Mouse (Mus musculus) mature B cell (primary cell): ENCODE data around the gene Gja8.

Source experiments
- in situ Hi-C: fragments of 300-500 bp; cut with MboI; formaldehyde crosslinking; loops from 2 replicates; pipeline ENCODE4 v1.14.3; 2019

Gja8 gene

GRCm38 (mm10) chr3:96880385-96880784 lies 45.4 kb downstream of the Gja8 start:
- in situ Hi-C loops = no loop called here

GRCm38 (mm10) chr3:96879536-96879935 lies 46.3 kb downstream of the Gja8 start:
- in situ Hi-C loops = no loop called here

GRCm38 (mm10) chr3:96874808-96875571 lies 50.8 kb downstream of the Gja8 start:
- in situ Hi-C loops = no loop called here

GRCm38 (mm10) chr3:96872501-96872900 lies 53.3 kb downstream of the Gja8 start:
- in situ Hi-C loops = no loop called here

GRCm38 (mm10) chr3:96871070-96871469 lies 54.8 kb downstream of the Gja8 start:
- in situ Hi-C loops = no loop called here

- in situ Hi-C loops = no loop called here
Measured at GRCm38 (mm10) chr3:96870270-96870669, 55.5 kb downstream of the Gja8 start.

GRCm38 (mm10) chr3:96869091-96869490 lies 56.7 kb downstream of the Gja8 start:
- in situ Hi-C loops = no loop called here

GRCm38 (mm10) chr3:96868566-96868965 lies 57.3 kb downstream of the Gja8 start:
- in situ Hi-C loops = no loop called here

- in situ Hi-C loops = no loop called here
Measured at GRCm38 (mm10) chr3:96867863-96868262, 58.0 kb downstream of the Gja8 start.
